Mouse (Mus musculus): ENCODE measurements around the gene Endou.
"Not testable (repeated sequence)": the region's sequence is repeated elsewhere in the genome, so short reads cannot be mapped to it uniquely, and the experiment has no call there.

- not testable (repeated sequence) for TF ChIP-seq MAX (IDR thresholded peaks at IDR 0.05); CTCF (IDR thresholded peaks at IDR 0.05; ENCODE audit: control insufficient read depth, insufficient read depth, insufficient read length); CEBPB (IDR thresholded peaks at IDR 0.05; ENCODE audit: low read depth); USF1 (IDR thresholded peaks at IDR 0.05; ENCODE audit: low read depth); MYOD1 (IDR thresholded peaks at IDR 0.05; ENCODE audit: control insufficient read depth, insufficient read length, low read depth); FOSL1 (IDR thresholded peaks at IDR 0.05; ENCODE audit: insufficient read depth, low read length, poor library complexity, severe bottlenecking); MYOG (IDR thresholded peaks at IDR 0.05; ENCODE audit: control insufficient read depth, extremely low read depth, insufficient read length)
These were observed 62.8 kb downstream of the Endou start for GRCm38 (mm10) chr15:97668158-97668877.
